Mouse (Mus musculus) lung, postnatal 14 days (tissue): ENCODE data around the gene Os9.
A peak's percentile ranks its signal among the peaks of the same experiment; 100 is the strongest.

Source experiments
- DNase-seq: peaks from one replicate; pipeline ENCODE4 v3.0.0; 2021

Os9 gene

DNA sequence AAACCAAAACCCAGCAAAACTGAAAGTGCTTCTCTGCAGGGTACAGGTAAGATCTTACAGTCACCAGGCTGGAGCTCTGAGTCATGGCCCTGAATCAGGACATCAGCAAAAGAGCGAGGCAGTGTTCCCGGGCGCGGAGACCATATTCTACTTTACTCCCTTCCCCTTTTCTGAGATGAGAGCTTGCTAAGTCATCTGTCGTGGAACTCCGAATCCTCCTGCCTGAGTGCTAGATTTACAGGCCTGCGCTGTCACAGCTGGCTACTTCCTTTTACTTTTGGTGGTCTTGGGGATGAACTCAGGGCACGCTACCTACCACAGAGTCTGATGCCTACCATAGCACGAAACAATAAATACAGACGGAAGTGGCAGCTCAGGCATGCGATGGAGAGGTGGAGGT is 6.5 kb downstream of the Os9 start:
- no peak for DNase-seq

DNA sequence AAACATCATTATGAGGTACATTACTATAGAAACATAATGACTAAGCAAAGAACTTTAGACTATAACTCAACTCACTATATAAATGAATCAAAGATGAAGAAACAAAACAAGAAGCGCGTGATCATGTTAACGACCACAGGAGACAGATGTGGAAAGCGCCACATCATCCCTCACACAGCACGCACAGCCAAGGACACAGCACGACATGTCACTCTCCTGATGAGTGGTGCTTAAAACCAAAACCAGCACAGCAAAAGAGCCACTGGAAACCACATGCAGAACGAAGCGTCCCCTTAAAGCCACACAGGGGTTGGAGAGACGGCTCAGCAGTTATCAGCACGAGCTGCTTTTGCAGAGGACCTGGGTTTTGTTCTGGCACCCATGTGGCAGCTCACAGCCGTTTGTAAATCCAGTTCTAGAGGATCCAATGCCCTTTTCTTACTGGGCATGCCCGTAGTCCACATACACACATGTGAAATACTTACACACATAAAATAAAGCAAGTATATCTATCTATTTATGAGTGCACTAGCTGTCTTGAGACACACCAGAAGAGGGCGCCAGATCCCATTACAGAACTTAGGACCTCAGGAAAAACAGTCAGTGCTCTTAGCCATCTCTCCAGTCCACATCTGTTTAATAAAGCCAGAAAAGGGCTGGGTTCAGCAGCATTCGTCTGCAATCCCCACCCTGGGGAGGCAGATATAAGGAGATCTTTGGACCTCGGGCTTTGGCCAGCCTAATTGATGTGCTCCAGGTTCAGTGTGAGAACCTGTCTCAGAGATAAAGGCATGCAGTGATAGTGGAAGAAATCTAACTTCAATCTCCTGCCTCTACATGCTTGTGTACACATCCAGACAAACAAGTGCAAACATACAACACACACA is 9.7 kb downstream of the Os9 start:
- no peak for DNase-seq

DNA sequence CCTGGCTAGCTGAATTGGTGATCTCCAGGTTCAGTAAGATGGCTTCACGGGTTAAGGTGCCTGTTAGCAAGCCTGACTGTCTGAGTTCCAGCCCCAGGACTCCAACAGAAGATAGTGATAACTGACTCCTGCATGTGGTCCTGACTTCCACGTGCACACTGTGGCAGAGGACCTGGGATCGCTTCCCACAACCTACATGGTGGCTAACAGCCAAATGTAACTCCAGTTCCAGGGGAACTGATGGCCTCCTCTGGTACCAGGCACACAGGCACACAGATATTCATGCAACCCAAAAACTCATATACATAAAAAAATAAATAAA is 12.7 kb downstream of the Os9 start:
- no peak for DNase-seq

DNA sequence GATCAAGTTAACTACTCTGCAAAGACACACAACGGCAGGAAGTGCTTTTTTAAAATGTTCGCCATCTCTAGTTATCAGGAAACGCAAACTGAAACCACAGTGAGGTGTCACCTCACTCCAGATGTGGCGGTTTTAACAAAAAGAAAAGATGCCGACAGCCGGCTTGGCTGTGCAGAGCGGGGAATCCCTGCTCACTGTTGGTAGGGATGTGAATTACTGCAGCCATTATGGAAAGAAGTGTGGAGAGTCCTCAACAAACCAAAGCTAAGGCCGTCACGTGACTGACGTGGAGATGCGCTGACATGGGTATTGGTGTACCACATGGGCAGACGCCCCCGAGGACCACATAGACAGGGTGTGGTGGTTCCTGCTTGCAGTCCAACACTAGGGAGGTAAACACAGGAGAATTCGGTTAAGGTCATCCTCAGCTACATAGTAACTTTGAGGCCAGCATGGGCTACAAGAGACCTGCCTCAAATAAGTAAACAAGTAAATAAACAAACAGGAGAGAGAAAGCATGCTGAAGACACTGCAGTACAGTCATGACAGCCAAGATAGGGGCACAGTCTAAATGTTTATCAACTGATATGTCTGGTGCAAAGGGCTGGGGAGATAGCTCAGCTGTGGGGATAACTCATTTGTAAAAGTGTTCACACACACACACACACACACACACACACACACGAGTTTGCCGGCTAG is 13.2 kb downstream of the Os9 start:
- DNase-seq = no peak

- no peak for DNase-seq
Measured at GRCm38 (mm10) chr10:127103631-127104030, 17.3 kb downstream of the Os9 start.

- no peak for DNase-seq
Measured at GRCm38 (mm10) chr10:127101151-127101550, 19.8 kb downstream of the Os9 start.

GRCm38 (mm10) chr10:127100414-127100813 is 20.5 kb downstream of the Os9 start:
- DNase-seq = no peak

DNA sequence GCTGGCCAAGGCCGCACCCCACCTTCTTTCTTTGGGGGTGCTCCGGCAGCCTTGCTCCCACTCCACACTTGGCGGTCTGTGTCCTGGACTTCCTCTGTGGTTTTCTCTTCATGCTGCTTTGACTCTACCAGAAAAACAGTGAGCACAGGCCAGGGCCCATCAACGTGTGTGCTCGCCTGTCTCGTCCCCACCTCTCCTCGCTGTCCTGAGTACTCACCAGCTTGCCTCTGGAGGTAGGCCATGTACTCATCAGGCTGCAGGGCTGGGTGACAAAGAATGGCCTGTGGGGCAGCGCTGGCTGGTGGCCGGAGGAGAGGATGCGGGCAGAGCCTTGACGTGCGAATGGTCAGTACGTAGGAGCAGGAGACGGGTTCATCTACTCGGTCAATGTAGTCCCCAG is 21.1 kb downstream of the Os9 start:
- DNase-seq = no peak

GRCm38 (mm10) chr10:127099191-127099590 is 21.7 kb downstream of the Os9 start:
- no peak for DNase-seq

- DNase-seq = no peak
Measured at GRCm38 (mm10) chr10:127098514-127098913, 22.4 kb downstream of the Os9 start.

- DNase-seq = peak; percentile 37
Measured at GRCm38 (mm10) chr10:127094382-127094802, 26.5 kb downstream of the Os9 start.

GRCm38 (mm10) chr10:127092742-127093141 is 28.2 kb downstream of the Os9 start:
- no peak for DNase-seq

- peak; percentile 51 for DNase-seq
Measured at GRCm38 (mm10) chr10:127091507-127092396, 29.2 kb downstream of the Os9 start.

- peak; percentile 69 for DNase-seq
Measured at GRCm38 (mm10) chr10:127090560-127091411, 30.1 kb downstream of the Os9 start.

GRCm38 (mm10) chr10:127085633-127086032 is 35.3 kb downstream of the Os9 start:
- DNase-seq = no peak

- no peak for DNase-seq
Measured at GRCm38 (mm10) chr10:127085052-127085451, 35.9 kb downstream of the Os9 start.

DNA sequence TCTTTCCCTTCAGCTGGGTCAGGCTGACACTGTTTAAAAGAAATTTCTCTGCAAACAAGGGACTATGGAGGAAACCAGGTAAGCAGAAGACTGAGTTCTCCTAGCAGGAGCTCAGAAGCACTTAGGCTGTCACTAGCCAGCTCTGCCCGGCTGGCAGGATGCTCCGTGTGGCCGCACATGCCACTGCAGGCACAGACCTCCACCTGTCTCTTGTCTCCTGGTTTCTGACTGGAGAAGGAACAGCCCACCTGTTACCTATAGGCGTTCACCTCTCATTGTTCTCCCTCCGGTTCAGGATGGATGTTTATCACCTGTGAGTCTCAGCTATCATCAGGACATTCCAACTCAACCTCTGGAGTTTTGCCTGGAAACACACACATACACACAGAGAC is 37.0 kb downstream of the Os9 start:
- DNase-seq = no peak

GRCm38 (mm10) chr10:127083292-127083914 is 37.5 kb downstream of the Os9 start:
- no peak for DNase-seq

GRCm38 (mm10) chr10:127081996-127082620 is 38.8 kb downstream of the Os9 start:
- DNase-seq = no peak

GRCm38 (mm10) chr10:127080901-127081780 is 39.8 kb downstream of the Os9 start:
- no peak for DNase-seq
